Mouse (Mus musculus) adipose tissue, adult 10 weeks (tissue): ENCODE results near the gene Gm11213. TPM values are rescaled to one million over a fixed set of nuclear protein-coding genes. Genes with fewer than 3 reads are reported as not detected.

ENCODE experiments used
- polyA plus RNA-seq: library from polyadenylated mRNA; stranded (reverse); fragments of 350-450 nt; fragmentation: Illumina TruSeq; extraction: RNeasy Lipid Tissue Mini Kit (QIAGEN cat#74804); gene quantifications from one replicate; pipeline ENCODE4 v1.2.3, GENCODE M21; 2014; ENCODE audit warnings: low read depth, low replicate concordance

The Gm11213 gene
- polyA plus RNA-seq = 4.1 TPM

DNA sequence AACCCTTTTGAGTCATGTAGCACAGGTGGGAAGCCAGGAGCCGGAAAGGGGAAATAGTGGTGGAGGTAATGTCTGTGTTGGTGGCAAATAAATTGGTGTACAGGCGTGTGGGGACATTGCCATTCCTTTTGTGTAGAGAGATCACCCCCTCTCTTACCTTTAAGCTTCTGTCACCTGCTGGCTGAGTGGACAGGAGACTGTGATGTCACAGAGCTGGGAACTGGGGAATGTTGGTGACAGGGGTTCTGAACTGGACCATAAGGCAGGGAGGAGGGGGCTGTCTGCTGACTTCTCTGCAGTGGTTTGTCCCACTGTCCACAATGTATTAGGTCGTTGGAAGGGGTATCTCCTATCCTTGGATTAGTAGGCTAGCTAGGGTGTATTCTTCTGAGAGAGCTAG lies at the start of gene Gm11213:
Gene Gm11213 (minus strand): TSS at position 317 of the 400 bp plus-strand sequence.

GRCm38 (mm10) chr4:63622378-63622835 lies 17.3 kb upstream of the Gm11213 start, which contains the start of gene Tex48:
Gene Tex48, minus strand, starts transcription at chr4:63622428.

GRCm38 (mm10) chr4:63558407-63559081 lies 46.5 kb downstream of the Gm11213 start, which contains the start of gene Tmem268:
Gene Tmem268, plus strand, starts transcription at chr4:63558781.

Other genes starting within 250 kb of the Gm11213 start
- 7.1 TPM for gene Orm3, start 249.1 kb downstream of the Gm11213 start, polyA plus RNA-seq
- 0.61 TPM for gene Orm2, start 242.8 kb downstream of the Gm11213 start, polyA plus RNA-seq
- gene Akna, start 201.9 kb downstream of the Gm11213 start, polyA plus RNA-seq = 5.3 TPM
- 13.9 TPM for gene Whrn, start 109.3 kb downstream of the Gm11213 start, polyA plus RNA-seq
- gene Atp6v1g1, start 60.5 kb downstream of the Gm11213 start, polyA plus RNA-seq = 340 TPM
- 14.1 TPM for gene Tmem268, start 46.5 kb downstream of the Gm11213 start, polyA plus RNA-seq
- gene Tex48, start 17.2 kb upstream of the Gm11213 start, polyA plus RNA-seq = 8.7 TPM
- not detected for gene Gm11214, start 58.1 kb upstream of the Gm11213 start, polyA plus RNA-seq
- gene Tnfsf15, start 139.9 kb upstream of the Gm11213 start, polyA plus RNA-seq = 0.17 TPM